Mouse (Mus musculus) heart, adult 2 months (tissue): ENCODE measurements around the gene Arhgap24. TPM values are rescaled to one million over a fixed set of nuclear protein-coding genes. Genes with fewer than 3 reads are reported as not detected.
"Not testable (repeated sequence)": the region's sequence is repeated elsewhere in the genome, so short reads cannot be mapped to it uniquely, and the experiment has no call there.

Experiments
- DNase-seq, 2 experiments: peaks; one replicate each; pipeline ENCODE4 v3.0.0; 2021
- H3K27ac ChIP-seq: fragments of 200-600 bp; 2 replicates; pipeline ENCODE4 v1.8.1; 2022
- H3K27me3 ChIP-seq: fragments of 200-500 bp; 2 replicates; pipeline ENCODE4 v1.6.1; 2012; ENCODE audit warnings: mild to moderate bottlenecking, low read length, inconsistent platforms, mixed read lengths; ENCODE audit not compliant: control insufficient read depth, insufficient read depth
- H3K36me3 ChIP-seq: fragments of 200-500 bp; 2 replicates; pipeline ENCODE4 v1.6.1; 2012; ENCODE audit warnings: low read length, inconsistent platforms; ENCODE audit not compliant: control insufficient read depth, insufficient read depth
- H3K4me1 ChIP-seq: fragments of 200-500 bp; 2 replicates; pipeline ENCODE4 v1.6.1; 2011; ENCODE audit warnings: low read length; ENCODE audit not compliant: control insufficient read depth, insufficient read depth
- H3K4me3 ChIP-seq: fragments of 200-600 bp; 2 replicates; pipeline ENCODE4 v1.8.1; 2022
- H3K79me2 ChIP-seq: fragments of 200-500 bp; replicated peaks from 2 replicates; pipeline ENCODE4 v1.6.1; 2012; ENCODE audit warnings: mild to moderate bottlenecking, inconsistent platforms, low read length, moderate library complexity, mixed read lengths; ENCODE audit not compliant: control insufficient read depth, insufficient read depth
- H3K9ac ChIP-seq: fragments of 200-500 bp; 2 replicates; pipeline ENCODE4 v1.6.1; 2012; ENCODE audit warnings: low read depth, mild to moderate bottlenecking, control low read depth, inconsistent platforms, low read length, mixed read lengths
- CTCF ChIP-seq: fragments of 200-600 bp; IDR thresholded peaks from 2 replicates; pipeline ENCODE4 v1.8.1; 2022; ENCODE audit warnings: antibody characterized with exemption, mild to moderate bottlenecking, moderate library complexity
- EP300 ChIP-seq: fragments of 200-500 bp; IDR thresholded peaks from 2 replicates; pipeline ENCODE4 v1.6.1; 2011; ENCODE audit warnings: low read depth, low read length, control low read depth; ENCODE audit not compliant: insufficient read depth
- POLR2A ChIP-seq: fragments of 200-500 bp; IDR thresholded peaks from 2 replicates; pipeline ENCODE4 v1.6.1; 2011; ENCODE audit warnings: mild to moderate bottlenecking, low read depth, low read length, control low read depth; ENCODE audit not compliant: insufficient read depth
- WGBS: fragments of 180-500 bp; shearing (Covaris S2); methylation state at CpG from one replicate; pipeline ENCODE4 v1.1.7; 2018; 5-methylcytosine and 5-hydroxymethylcytosine counted together
- intact Hi-C: fragments of 180-260 bp; cut with DNase I; formaldehyde crosslinking; loops from one replicate; pipeline ENCODE4 v1.15.1; 2025
- polyA plus RNA-seq: library from polyadenylated mRNA; depleted of rRNA; stranded (reverse); fragments of >200 nt; gene quantifications from 2 replicates; pipeline ENCODE4 v1.2.3, GENCODE M21; 2012
- total RNA-seq, 2 experiments: library from RNA; stranded (reverse); gene quantifications; 2 replicates each; pipeline ENCODE4 v1.2.3; 2021

Arhgap24 gene
- total and polyA plus RNA-seq, 3 experiments: 11.9 to 24.6 (median 15.2) TPM

DNA sequence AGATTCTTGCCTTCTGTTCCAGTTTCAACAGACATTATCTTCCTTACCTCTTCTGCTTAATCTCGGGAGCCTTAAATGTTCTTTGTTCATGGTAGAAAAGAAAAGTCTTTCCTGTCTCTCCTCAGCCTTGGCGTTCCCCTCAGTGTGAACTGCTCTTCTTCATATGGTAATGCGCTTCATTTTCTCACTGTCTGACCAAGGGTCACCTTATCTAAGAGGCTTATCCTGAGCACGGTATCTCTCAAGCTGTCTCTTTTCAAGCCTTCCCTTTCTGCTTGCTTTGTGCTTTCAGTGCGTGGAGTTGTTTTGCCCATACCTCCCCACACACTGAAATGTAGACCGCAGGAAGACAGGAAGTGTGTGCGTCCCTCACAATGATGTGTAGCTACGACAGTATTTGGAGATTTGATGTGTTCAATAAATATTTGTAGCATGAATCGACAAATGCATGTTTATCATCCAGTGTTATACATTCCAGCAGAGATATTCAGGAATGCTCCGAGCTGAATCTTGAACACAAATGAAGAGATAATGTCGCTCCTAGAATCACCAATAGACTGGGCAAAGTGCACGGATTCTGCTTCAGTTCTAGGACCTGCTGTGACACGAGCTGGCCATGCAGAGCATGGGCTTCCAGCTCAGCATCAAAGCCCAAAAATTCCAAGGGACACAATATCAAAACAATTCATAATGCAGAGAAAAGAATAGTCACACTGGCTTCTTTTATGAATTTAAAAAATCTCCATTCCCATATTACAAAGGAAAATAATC, 424.4 kb downstream of the Arhgap24 start:
- no peak for DNase-seq
- H3K79me2 ChIP-seq: no peaks in the 10 kb centered on the region

DNA sequence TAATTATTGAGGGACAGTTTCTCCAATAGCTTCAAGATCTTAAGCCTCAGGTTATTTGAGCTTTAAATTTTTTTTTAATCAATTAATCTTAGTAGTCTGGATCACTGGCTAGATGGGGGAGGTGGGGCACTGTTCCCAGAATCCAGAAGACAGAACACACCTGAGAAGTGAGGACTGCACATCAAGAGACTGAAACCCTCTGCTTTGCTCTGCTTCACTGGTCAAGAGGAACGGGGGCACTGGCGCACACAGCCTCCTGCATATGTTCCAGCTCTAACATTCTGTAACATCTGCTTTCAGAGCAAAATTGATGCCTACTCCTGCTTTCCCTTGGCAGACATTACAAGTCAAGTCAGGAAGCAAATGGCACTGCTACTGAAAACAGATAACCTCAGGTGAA, 439.0 kb downstream of the Arhgap24 start:
- Histone ChIP-seq H3K4me1 (no peaks in the 10 kb centered on the region), H3K36me3 (no peaks in the 10 kb centered on the region), H3K27ac (no peak overlapping the region), H3K9ac (no peak overlapping the region), H3K79me2 (no peaks in the 10 kb centered on the region), H3K4me3 (no peak overlapping the region), H3K27me3 (no peaks in the 10 kb centered on the region)
- intact Hi-C loops: no loop called here
- TF ChIP-seq CTCF (no peak), EP300 (no peak), POLR2A (no peak)
- WGBS: 82% methylated on average over 2 of the region's 2 CpGs
- no peak for DNase-seq

More for the DNA sequence above, 424.4 kb downstream of the Arhgap24 start:
- Histone ChIP-seq H3K4me1 (no peaks in the 10 kb centered on the region), H3K27ac (no peak overlapping the region), H3K4me3 (no peak overlapping the region), H3K36me3 (no peaks in the 10 kb centered on the region), H3K9ac (no peak overlapping the region), H3K27me3 (no peaks in the 10 kb centered on the region)
- WGBS: 32% methylated on average over 13 of the region's 13 CpGs
- TF ChIP-seq CTCF (no peak), POLR2A (no peak), EP300 (no peak)
- intact Hi-C loops: no loop called here

DNA sequence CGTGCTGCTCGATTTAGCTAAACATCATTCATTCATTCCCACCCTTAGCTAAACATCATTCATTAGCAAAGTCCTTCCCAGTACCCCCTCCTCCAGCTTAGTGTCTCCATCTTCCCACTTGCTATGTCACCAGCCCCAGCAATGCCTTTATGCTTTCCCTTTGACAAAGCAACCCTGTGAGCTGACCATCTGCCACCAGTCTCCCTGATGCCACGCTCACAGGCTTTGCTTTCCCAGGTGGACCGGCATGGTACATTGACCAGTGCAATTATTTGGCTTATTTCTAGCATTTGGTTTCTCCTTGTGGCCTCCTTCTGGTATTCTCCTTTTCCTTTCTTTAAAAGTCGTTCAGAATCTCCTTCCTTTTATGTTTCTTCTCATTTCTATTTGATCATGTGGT, 445.6 kb downstream of the Arhgap24 start:
- DNase-seq: no peak
- Histone ChIP-seq H3K79me2 (no peaks in the 10 kb centered on the region), H3K27me3 (no peaks in the 10 kb centered on the region), H3K9ac (no peak overlapping the region), H3K36me3 (no peaks in the 10 kb centered on the region), H3K4me3 (no peak overlapping the region), H3K4me1 (no peaks in the 10 kb centered on the region), H3K27ac (no peak overlapping the region)
- 80% methylated on average over 5 of the region's 5 CpGs for whole genome bisulfite sequencing
- TF ChIP-seq POLR2A (no peak), EP300 (no peak), CTCF (no peak)
- intact Hi-C loops: no loop called here

DNA sequence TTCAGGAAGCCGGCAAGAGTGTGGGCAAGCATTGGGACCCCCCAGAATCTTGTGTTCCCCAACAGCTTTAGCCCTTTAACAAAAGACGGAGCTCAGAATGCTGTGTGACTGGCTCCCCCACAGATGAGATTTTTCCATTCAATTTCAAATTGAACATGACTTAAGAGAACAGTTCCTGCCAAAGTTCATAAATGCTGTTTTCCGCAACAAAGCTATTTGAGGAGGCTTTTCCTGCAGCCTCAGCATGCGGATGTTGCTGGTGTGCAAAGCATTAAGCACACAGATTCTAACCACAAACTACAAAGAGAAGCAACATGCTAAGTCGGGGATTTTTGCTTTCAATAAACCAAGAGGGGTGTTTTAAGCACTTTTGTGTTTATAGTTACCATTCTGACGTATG, 449.0 kb downstream of the Arhgap24 start:
- Histone ChIP-seq H3K79me2 (no peaks in the 10 kb centered on the region), H3K27ac (no peak overlapping the region), H3K4me1 (no peaks in the 10 kb centered on the region), H3K9ac (no peak overlapping the region), H3K27me3 (no peaks in the 10 kb centered on the region), H3K36me3 (no peaks in the 10 kb centered on the region), H3K4me3 (no peak overlapping the region)
- TF ChIP-seq CTCF: no peak
- TF ChIP-seq EP300: no peak
- no peak for TF ChIP-seq POLR2A
- WGBS: 56% methylated on average over 6 of the region's 6 CpGs
- intact Hi-C loops: no loop called here
- no peak for DNase-seq

GRCm38 (mm10) chr5:102943864-102944630, 462.9 kb downstream of the Arhgap24 start:
- H3K36me3 ChIP-seq, intact Hi-C loops, H3K27ac ChIP-seq, DNase-seq, H3K9ac ChIP-seq, H3K4me1 ChIP-seq, H3K4me3 ChIP-seq, H3K27me3 ChIP-seq, H3K79me2 ChIP-seq: not testable (repeated sequence)
- peak; percentile 22; the same call in 1 of the 2 replicates for TF ChIP-seq CTCF
- WGBS: 69% methylated on average over 17 of the region's 17 CpGs

DNA sequence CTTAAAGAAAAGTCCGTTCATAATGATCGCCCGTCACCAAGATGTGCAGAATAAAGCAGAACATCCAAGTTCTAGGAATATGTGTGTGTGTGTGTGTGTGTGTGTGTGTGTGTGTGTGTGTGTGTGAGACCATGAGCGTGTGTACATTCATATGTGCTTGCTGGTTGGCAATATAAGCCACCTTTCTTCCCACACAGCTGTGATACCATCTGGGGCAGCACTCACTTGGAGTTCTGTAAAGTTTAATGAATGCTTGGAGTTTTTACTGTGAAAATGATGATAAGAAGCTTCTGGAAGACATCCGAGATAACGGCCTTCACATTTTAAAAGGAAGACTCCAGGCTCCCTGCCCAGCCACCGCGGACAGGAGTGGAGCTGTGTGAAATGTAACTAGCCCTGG, 465.4 kb downstream of the Arhgap24 start:
- Histone ChIP-seq H3K27ac (no peak overlapping the region), H3K9ac (no peak overlapping the region), H3K4me3 (no peak overlapping the region), H3K4me1 (no peaks in the 10 kb centered on the region; the same call in 1 of the 2 replicates), H3K79me2 (no peaks in the 10 kb centered on the region), H3K36me3 (no peaks in the 10 kb centered on the region), H3K27me3 (no peaks in the 10 kb centered on the region)
- WGBS: 57% methylated on average over 8 of the region's 8 CpGs
- intact Hi-C loops: no loop called here
- no peak for DNase-seq
- TF ChIP-seq POLR2A (no peak), EP300 (no peak), CTCF (no peak)
